Mouse (Mus musculus): Measurements from ENCODE around the gene Calr. TPM values are rescaled to one million over a fixed set of nuclear protein-coding genes. Genes with fewer than 3 reads are reported as not detected.

The Calr gene
- total RNA-seq, 1 experiment from 2014 or later, result 2,060 TPM

GRCm38 (mm10) chr8:84793791-84794485, 52.8 kb downstream of the Calr start:
- ATAC-seq (replicated peaks; ENCODE audit: low read depth, poor library complexity, severe bottlenecking), result no peak

GRCm38 (mm10) chr8:84793134-84793533, 53.6 kb downstream of the Calr start:
- ATAC-seq (replicated peaks; ENCODE audit: low read depth, poor library complexity, severe bottlenecking), result no peak

- ATAC-seq (replicated peaks; ENCODE audit: low read depth, poor library complexity, severe bottlenecking), result no peak
Observed at GRCm38 (mm10) chr8:84792429-84792947, 54.2 kb downstream of the Calr start.

Other genes with a start within 250 kb of the Calr start
- 73.6 and 80.7 TPM in 2 replicates for gene Ier2, start 184.1 kb downstream of the Calr start, total RNA-seq (2017)
- gene Trmt1, start 160.6 kb downstream of the Calr start, total RNA-seq (2017), result 85.0 and 102 TPM in 2 replicates
- gene Nacc1, start 159.1 kb downstream of the Calr start, total RNA-seq (2017), result 46.5 and 55.3 TPM in 2 replicates
- 38.8 and 47.8 TPM in 2 replicates for gene Lyl1, start 145.5 kb downstream of the Calr start, total RNA-seq (2017)
- 13.2 and 22.4 TPM in 2 replicates for gene G430095P16Rik, start 123.9 kb downstream of the Calr start, total RNA-seq (2017)
- gene Nfix, start 46.6 kb downstream of the Calr start, total RNA-seq (2017), result 11.6 and 15.5 TPM in 2 replicates
- gene Dand5, start 24.1 kb downstream of the Calr start, total RNA-seq (2017), result 2.8 and 4.1 TPM in 2 replicates
- gene Gadd45gip1, start 15.4 kb downstream of the Calr start, total RNA-seq (2017), result 56.5 and 63.7 TPM in 2 replicates
- 30.0 and 45.4 TPM in 2 replicates for gene Rad23a, start 6.3 kb downstream of the Calr start, total RNA-seq (2017)
- 130 and 162 TPM in 2 replicates for gene Farsa, start 10.1 kb upstream of the Calr start, total RNA-seq (2017)
- gene Syce2, start 25.2 kb upstream of the Calr start, total RNA-seq (2017), result 138 and 142 TPM in 2 replicates
- 16.4 and 25.2 TPM in 2 replicates for gene Gcdh, start 47.0 kb upstream of the Calr start, total RNA-seq (2017)
- 71.2 and 79.8 TPM in 2 replicates for gene Klf1, start 55.0 kb upstream of the Calr start, total RNA-seq (2017)
- gene Dnase2a, start 61.6 kb upstream of the Calr start, total RNA-seq (2017), result 41.0 and 47.0 TPM in 2 replicates
- gene Mast1, start 90.4 kb upstream of the Calr start, total RNA-seq (2017), result not detected in 2 replicates
- not detected in 2 replicates for gene Rtbdn, start 100.1 kb upstream of the Calr start, total RNA-seq (2017)
- not detected in 2 replicates for gene Gm49661, start 122.5 kb upstream of the Calr start, total RNA-seq (2017)
- gene Prdx2, start 122.7 kb upstream of the Calr start, total RNA-seq (2017), result 631 and 634 TPM in 2 replicates
- 95.8 and 148 TPM in 2 replicates for gene Rnaseh2a, start 122.8 kb upstream of the Calr start, total RNA-seq (2017)
- 82.2 and 102 TPM in 2 replicates for gene Junb, start 131.8 kb upstream of the Calr start, total RNA-seq (2017)
- gene Hook2, start 143.7 kb upstream of the Calr start, total RNA-seq (2017), result 9.2 and 13.5 TPM in 2 replicates
- not detected in 2 replicates for gene Best2, start 167.6 kb upstream of the Calr start, total RNA-seq (2017)
- gene Asna1, start 178.3 kb upstream of the Calr start, total RNA-seq (2017), result 52.3 and 52.6 TPM in 2 replicates
- 202 and 410 TPM in 2 replicates for gene Trir, start 179.9 kb upstream of the Calr start, total RNA-seq (2017)
- gene Tnpo2, start 190.0 kb upstream of the Calr start, total RNA-seq (2017), result 15.5 and 23.2 TPM in 2 replicates
- gene Fbxw9, start 213.1 kb upstream of the Calr start, total RNA-seq (2017), result 3.9 and 8.4 TPM in 2 replicates
- not detected in 2 replicates for gene Gm5741, start 221.0 kb upstream of the Calr start, total RNA-seq (2017)
- gene Dhps, start 224.8 kb upstream of the Calr start, total RNA-seq (2017), result 29.8 and 34.1 TPM in 2 replicates
- gene Wdr83os, start 233.8 kb upstream of the Calr start, total RNA-seq (2017), result 52.3 and 58.1 TPM in 2 replicates
- 25.7 and 26.7 TPM in 2 replicates for gene Wdr83, start 234.4 kb upstream of the Calr start, total RNA-seq (2017)
- 39.6 and 42.0 TPM in 2 replicates for gene Man2b1, start 236.3 kb upstream of the Calr start, total RNA-seq (2017)